Mouse (Mus musculus) neutrophil, adult 59 days (primary cell): ENCODE measurements around the gene Kat14. TPM values are rescaled to one million over a fixed set of nuclear protein-coding genes. Genes with fewer than 3 reads are reported as not detected.

Experiments
- total RNA-seq, 2 experiments: library from RNA; stranded (reverse); gene quantifications; 1 replicate in 1 of 2; 2 replicates in 1 of 2; pipeline ENCODE4 v1.2.4; 2023

The Kat14 gene
- total RNA-seq = 10 to 100 TPM; 17.4 to 23.0 TPM

DNA sequence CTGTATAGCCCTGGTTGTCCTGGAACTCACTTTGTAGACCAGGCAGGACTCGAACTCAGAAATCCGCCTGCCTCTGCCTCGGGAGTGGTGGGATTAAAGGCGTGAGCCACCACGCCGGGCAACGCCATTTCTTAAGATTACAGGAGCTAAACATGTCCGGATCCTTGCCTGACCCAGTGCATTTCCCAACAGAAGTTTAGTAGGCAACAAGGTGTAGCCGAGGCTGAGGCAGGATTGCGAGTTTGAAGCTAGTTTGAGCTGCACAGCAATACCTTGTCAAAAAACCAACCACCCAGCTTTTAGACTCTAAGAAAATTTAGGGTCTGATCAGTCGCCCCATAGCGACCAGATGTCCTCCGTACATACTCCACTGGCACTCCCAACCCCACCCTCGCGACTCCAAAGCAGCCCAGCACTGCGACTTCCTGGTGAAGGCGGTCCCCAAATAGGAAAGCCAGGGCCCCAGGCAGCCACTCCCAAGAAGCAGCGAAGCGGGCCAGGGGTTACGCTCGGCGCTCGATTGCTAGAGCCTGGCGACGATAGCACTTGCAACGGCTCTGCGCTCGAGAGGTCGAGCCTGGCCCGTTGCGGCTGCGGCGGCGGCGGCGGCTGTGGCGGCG, at the start of gene Kat14, which contains the start of gene Pet117:
Gene Kat14 (plus strand): TSS at position 584 of the 620 bp plus-strand sequence.
Gene Pet117 (plus strand): TSS at position 597 of the 620 bp plus-strand sequence.

GRCm38 (mm10) chr2:144331401-144332302, 37.1 kb upstream of the Kat14 start, which contains the start of gene Ovol2:
Gene Ovol2, minus strand, starts transcription at chr2:144332146.

Other genes starting within 250 kb of the Kat14 start
- 1 to 10 TPM; 4.7 to 6.1 TPM for gene Mgme1, start 98.3 kb upstream of the Kat14 start, total RNA-seq
- gene Snx5, start 98.1 kb upstream of the Kat14 start, total RNA-seq = 10 to 100 TPM; 84.8 to 94.2 TPM
- not detected for gene Ovol2, start 36.8 kb upstream of the Kat14 start, total RNA-seq
- 1 to 10 TPM; 4.4 to 7.3 TPM for gene Pet117, start within 50 bp of the Kat14 start, total RNA-seq
- not detected for gene Dzank1, start 158.4 kb downstream of the Kat14 start, total RNA-seq
- 10 to 100 TPM; 20.1 to 24.6 TPM for gene Polr3f, start 158.7 kb downstream of the Kat14 start, total RNA-seq
- gene Rbbp9, start 181.9 kb downstream of the Kat14 start, total RNA-seq = 1 to 10 TPM; 2.5 to 2.6 TPM
- gene Sec23b, start 187.2 kb downstream of the Kat14 start, total RNA-seq = 10 to 100 TPM; 42.7 to 49.9 TPM
- gene Smim26, start 225.1 kb downstream of the Kat14 start, total RNA-seq = 1 to 10 TPM; 5.6 to 6.1 TPM
- 10 to 100 TPM in 1 of 2 experiments, 1 to 10 TPM in 1; 7.9 to 10.4 TPM for gene Dtd1, start 230.9 kb downstream of the Kat14 start, total RNA-seq